Mouse (Mus musculus): ENCODE measurements around the gene Lgr5. TPM values are rescaled to one million over a fixed set of nuclear protein-coding genes. Genes with fewer than 3 reads are reported as not detected.

Gene Lgr5
- total RNA-seq, 2 experiments from 2014 or later, result 0.05 TPM; not detected in 1

DNA sequence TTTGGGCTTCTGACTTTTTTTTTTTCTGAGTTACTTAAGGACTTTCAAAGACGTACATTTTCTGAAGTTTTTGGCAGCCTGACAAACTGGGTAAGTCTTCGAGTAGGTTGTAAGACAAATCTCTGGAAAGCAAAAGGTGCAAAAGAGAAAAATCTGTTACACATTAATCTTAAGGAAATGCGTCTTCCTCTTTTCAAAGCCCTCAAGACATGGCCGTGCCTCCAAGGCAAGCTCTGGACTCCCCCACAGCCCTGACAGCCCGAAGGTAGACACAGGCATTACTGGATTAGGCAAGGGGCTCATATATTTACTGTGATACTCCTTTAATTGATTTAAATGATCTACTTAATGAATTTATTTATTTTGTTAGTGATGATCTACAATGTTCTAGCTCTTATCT is 124.9 kb downstream of the Lgr5 start:
- no peak for DNase-seq
- intact Hi-C loops (cut with DNase I), result no loop called here

GRCm38 (mm10) chr10:115457368-115458021 is 130.1 kb downstream of the Lgr5 start:
- DNase-seq, result no peak
- intact Hi-C loops (cut with DNase I), result no loop called here

GRCm38 (mm10) chr10:115448614-115449013 is 139.0 kb downstream of the Lgr5 start:
- intact Hi-C loops (cut with DNase I), result no loop called here
- no peak for DNase-seq

DNA sequence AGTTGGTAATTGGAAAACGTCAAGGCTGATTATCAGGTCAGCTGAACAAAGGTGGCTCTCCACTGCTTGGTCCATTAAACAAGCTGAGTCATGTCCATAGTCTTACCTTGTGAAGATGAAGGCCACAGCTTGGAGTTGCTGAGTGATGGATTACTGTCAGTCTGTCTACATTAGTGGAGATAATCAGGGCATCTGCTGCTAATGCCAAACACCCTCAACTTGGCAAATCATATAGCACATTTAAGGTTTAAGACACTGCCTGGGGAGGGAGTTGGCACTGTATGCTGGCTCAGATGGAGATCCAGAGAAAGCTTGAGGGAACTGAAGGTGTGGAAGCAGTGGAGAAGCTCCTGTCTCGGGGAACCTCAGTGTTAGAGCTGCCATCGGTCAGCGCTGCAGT is 150.3 kb downstream of the Lgr5 start:
- no peak for DNase-seq
- intact Hi-C loops (cut with DNase I), result loop anchor here (10.0 kb wide), 1 partner anchor 178 kb away; no protein-coding TSS in a partner anchor

- intact Hi-C loops (cut with DNase I), result loop anchor here (10.0 kb wide), 1 partner anchor 211 kb away; no protein-coding TSS in a partner anchor
- no peak for DNase-seq
Measured at GRCm38 (mm10) chr10:115425351-115425750, 162.2 kb downstream of the Lgr5 start.

GRCm38 (mm10) chr10:115421976-115422375 is 165.6 kb downstream of the Lgr5 start:
- DNase-seq, result no peak
- intact Hi-C loops (cut with DNase I), result loop anchor here (10.0 kb wide), 1 partner anchor 207 kb away; no protein-coding TSS in a partner anchor

- no peak for DNase-seq
- intact Hi-C loops (cut with DNase I), result no loop called here
Measured at GRCm38 (mm10) chr10:115414056-115414455, 173.5 kb downstream of the Lgr5 start.

- DNase-seq, result no peak
- intact Hi-C loops (cut with DNase I), result no loop called here
Measured at GRCm38 (mm10) chr10:115413496-115413895, 174.1 kb downstream of the Lgr5 start.

DNA sequence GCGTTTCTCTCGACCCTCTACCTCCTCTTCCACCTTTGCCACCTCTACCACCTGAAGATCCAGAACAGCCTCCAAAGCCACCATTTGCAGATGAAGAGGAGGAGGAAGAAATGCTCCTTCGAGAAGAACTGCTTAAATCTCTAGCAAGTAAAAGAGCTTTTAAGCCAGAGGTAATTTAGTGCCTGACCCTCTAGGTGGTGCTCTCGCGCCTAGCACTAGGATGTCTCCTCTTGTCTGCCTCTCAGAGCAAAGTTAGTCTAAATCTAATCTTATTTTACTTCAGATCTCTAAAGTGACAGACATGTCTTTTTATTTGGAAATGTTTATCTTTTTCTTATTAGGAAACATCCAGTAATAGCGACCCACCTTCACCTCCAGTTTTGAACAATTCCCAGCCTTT is 181.2 kb downstream of the Lgr5 start:
- intact Hi-C loops (cut with DNase I), result loop anchor here (10.0 kb wide), 1 partner anchor 208 kb away; no protein-coding TSS in a partner anchor
- peak; percentile 15 to 23 for DNase-seq

Other genes starting within 250 kb of the Lgr5 start
- gene Tmem19, start 225.3 kb downstream of the Lgr5 start, total RNA-seq (2021), result 10 to 100 TPM in 1 of 2 experiments, 1 to 10 TPM in 1; 9.0 to 16.0 TPM
- gene Thap2, start 203.3 kb downstream of the Lgr5 start, total RNA-seq (2021), result 1 to 10 TPM; 4.4 to 6.6 TPM
- 10 to 100 TPM in 1 of 2 experiments, 1 to 10 TPM in 1; 7.6 to 12.3 TPM for gene Zfc3h1, start 202.8 kb downstream of the Lgr5 start, total RNA-seq (2021)
- not detected for gene A930009A15Rik, start 17.8 kb downstream of the Lgr5 start, total RNA-seq (2021)
- gene Tspan8, start 229.1 kb upstream of the Lgr5 start, total RNA-seq (2021), result 10 to 100 TPM; 77.7 to 88.5 TPM

All from gastrocnemius, postnatal 36 days (tissue).